In the genomic region with DNA sequence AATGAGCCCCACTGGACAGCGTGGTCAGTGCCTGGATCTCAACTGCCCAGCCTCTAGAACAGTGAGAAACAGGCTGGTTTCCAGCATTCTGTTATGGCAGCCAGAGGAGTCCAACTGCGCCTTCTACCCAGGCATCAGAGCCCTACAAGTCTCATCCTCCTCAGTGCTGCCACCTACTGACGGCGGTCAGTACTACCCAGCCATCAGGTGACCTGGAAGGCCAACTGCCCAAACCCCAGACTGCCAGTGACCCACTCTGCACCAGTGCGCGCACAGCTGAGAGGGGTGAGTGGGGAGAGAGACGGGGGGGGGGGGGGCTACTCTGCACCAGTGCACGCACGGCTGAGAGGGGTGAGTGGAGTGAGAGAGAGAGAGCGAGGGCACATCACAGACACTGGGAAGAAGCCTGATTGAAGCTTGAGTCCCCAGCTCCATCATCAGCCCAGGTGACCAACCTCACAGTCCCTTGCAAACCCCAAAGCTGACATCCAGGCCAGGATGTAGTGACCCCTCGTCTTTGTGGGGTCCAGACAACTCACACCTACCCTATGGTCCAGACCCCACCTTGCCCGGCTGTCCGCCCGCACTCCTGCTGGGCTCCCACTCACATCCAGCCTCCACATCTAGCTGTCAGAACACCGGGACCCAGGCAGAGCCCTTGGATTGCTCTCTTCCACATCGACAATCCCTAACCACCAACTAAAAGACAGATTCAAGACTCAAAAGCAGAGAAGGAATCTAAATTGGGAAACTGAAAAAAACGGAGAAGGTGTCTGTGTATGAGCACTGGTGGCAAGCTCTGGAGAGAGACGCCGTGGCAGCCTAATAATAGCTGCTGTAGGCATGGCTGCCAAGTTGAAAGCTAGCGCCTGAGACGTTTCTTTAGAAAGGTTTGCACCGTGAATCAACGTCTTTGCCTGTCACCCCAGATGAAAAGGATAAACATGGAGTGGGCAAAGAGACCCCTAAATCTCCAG, we compare ENCODE assay signal across 8 mouse cellular contexts. TPM values are rescaled to one million over a fixed set of nuclear protein-coding genes. Genes with fewer than 3 reads are reported as not detected.
DNase-seq lines count a peak whose midpoint lies in the region; ATAC-seq and TF ChIP-seq lines count a peak whose summit lies in the region.

No protein-coding gene starts in this region.

- no peak overlapping the region for H3ac ChIP-seq in myocyte (ENCODE audit: control insufficient read depth, insufficient read length)

- no peak overlapping the region for H3K4me2 ChIP-seq in liver, embryonic 11.5 days
- H3K4me2 ChIP-seq in myocyte (ENCODE audit: low read depth) = peak overlapping the region; percentile 29
- H3K4me2 ChIP-seq in stomach, postnatal 0 days (replicated peaks; ENCODE audit: low read depth) = no peak overlapping the region; the same call in 1 of the 2 replicates

- H3K4me1 ChIP-seq in heart, adult 2 months (ENCODE audit: control insufficient read depth, insufficient read depth, low read length) = peaks cover 45% of the 10 kb centered on the region
- H3K4me1 ChIP-seq in liver, embryonic 11.5 days (replicated peaks; ENCODE audit: control insufficient read depth, insufficient read depth, low read length) = no peaks in the 10 kb centered on the region
- H3K4me1 ChIP-seq in stomach, postnatal 0 days (replicated peaks; ENCODE audit: control insufficient read depth, insufficient read depth) = no peaks in the 10 kb centered on the region

- 0 out of 2 replicates have a peak, but pooled peaks have one; percentile 18 for TF ChIP-seq POLR2A in heart, adult 2 months (IDR thresholded peaks at IDR 0.05; ENCODE audit: insufficient read depth, low read depth, low read length)
- TF ChIP-seq POLR2A in myocyte (IDR thresholded peaks at IDR 0.05; ENCODE audit: insufficient read length, low read depth) = no peak

- H3K9me3 ChIP-seq in liver, embryonic 11.5 days (ENCODE audit: control insufficient read depth, low read length) = no peaks in the 10 kb centered on the region
- H3K9me3 ChIP-seq in stomach, postnatal 0 days (ENCODE audit: control insufficient read depth, low read length) = no peaks in the 10 kb centered on the region

- H3K36me3 ChIP-seq in heart, adult 2 months (ENCODE audit: control insufficient read depth, insufficient read depth, low read length) = peaks cover 3% of the 10 kb centered on the region
- H3K36me3 ChIP-seq in liver, embryonic 11.5 days (ENCODE audit: control insufficient read depth, insufficient read depth, low read length) = peaks cover 16% of the 10 kb centered on the region
- peaks cover 17% of the 10 kb centered on the region for H3K36me3 ChIP-seq in myocyte (ENCODE audit: control insufficient read depth, insufficient read depth)
- H3K36me3 ChIP-seq in stomach, postnatal 0 days (ENCODE audit: control insufficient read depth, insufficient read depth, low read length) = peaks cover 9% of the 10 kb centered on the region; the same call in 1 of the 2 replicates

- peak; percentile 85 for TF ChIP-seq CTCF in heart, adult 2 months (IDR thresholded peaks at IDR 0.05)
- peak; percentile 88 for TF ChIP-seq CTCF in stomach, postnatal 0 days (IDR thresholded peaks at IDR 0.05; ENCODE audit: low read depth)

- TF ChIP-seq EP300 in heart, adult 2 months (IDR thresholded peaks at IDR 0.05; ENCODE audit: insufficient read depth, low read depth, low read length) = peak; percentile 74; the same call in 1 of the 2 replicates
- no peak for TF ChIP-seq EP300 in stomach, postnatal 0 days (optimal IDR thresholded peaks at IDR 0.05)

- peak; percentile 73 for DNase-seq in CD4-positive helper T cell, adult 2 months (ENCODE audit: low read depth, low spot score)
- DNase-seq in embryo, embryonic 10 days (ENCODE audit: low spot score) = peak; percentile 92
- DNase-seq in heart, adult 2 months = peak; percentile 78 to 84
- peak; percentile 78 for DNase-seq in kidney, adult 9 months
- DNase-seq in liver, embryonic 11.5 days (ENCODE audit: low spot score) = peak; percentile 74
- DNase-seq in stomach, postnatal 0 days (ENCODE audit: low spot score) = peak; percentile 90

- peak overlapping the region; percentile 38 for H3K4me3 ChIP-seq in heart, adult 2 months
- H3K4me3 ChIP-seq in liver, embryonic 11.5 days (ENCODE audit: low read depth, low read length) = no peak overlapping the region
- no peak overlapping the region for H3K4me3 ChIP-seq in myocyte
- no peak overlapping the region for H3K4me3 ChIP-seq in stomach, postnatal 0 days (ENCODE audit: low read depth, low read length)

- H3K79me2 ChIP-seq in heart, adult 2 months (replicated peaks; ENCODE audit: control insufficient read depth, insufficient read depth, low read length) = peaks cover 11% of the 10 kb centered on the region
- peaks cover 9% of the 10 kb centered on the region for H3K79me2 ChIP-seq in myocyte (ENCODE audit: control insufficient read depth, insufficient read depth)

- WGBS in heart, adult 2 months = 24% methylated on average over 23 of the region's 23 CpGs
- WGBS in liver, embryonic 11.5 days = 53% methylated on average over 23 of the region's 23 CpGs
- 37% methylated on average over 23 of the region's 23 CpGs for WGBS in stomach, postnatal 0 days

- ATAC-seq in activated CD4-positive, CD25-positive, alpha-beta regulatory T cell, adult 4 months = peak; percentile 36
- ATAC-seq in liver, embryonic 11.5 days (replicated peaks; ENCODE audit: low FRiP score) = peak; percentile 54
- peak; percentile 64 for ATAC-seq in stomach, postnatal 0 days (ENCODE audit: low FRiP score, low TSS enrichment)

- intact Hi-C loops in heart, adult 2 months (cut with DNase I) = loop anchor here (2.0 kb wide), 1 partner anchor 16 kb away; no protein-coding TSS in a partner anchor

- H3K27ac ChIP-seq in heart, adult 2 months = peak overlapping the region; percentile 80
- no peak overlapping the region for H3K27ac ChIP-seq in liver, embryonic 11.5 days (ENCODE audit: low read depth, low read length)
- peak overlapping the region; percentile 40; the same call in 1 of the 2 replicates for H3K27ac ChIP-seq in stomach, postnatal 0 days (replicated peaks)

- no peaks in the 10 kb centered on the region for H3K27me3 ChIP-seq in heart, adult 2 months (ENCODE audit: control insufficient read depth, insufficient read depth, low read length)
- no peaks in the 10 kb centered on the region for H3K27me3 ChIP-seq in liver, embryonic 11.5 days (replicated peaks; ENCODE audit: control insufficient read depth, insufficient read depth, low read length)
- no peaks in the 10 kb centered on the region for H3K27me3 ChIP-seq in myocyte (ENCODE audit: control insufficient read depth, insufficient read depth, insufficient read length)
- H3K27me3 ChIP-seq in stomach, postnatal 0 days (ENCODE audit: control insufficient read depth, insufficient read depth, low read length) = no peaks in the 10 kb centered on the region

- H3K9ac ChIP-seq in heart, adult 2 months (ENCODE audit: low read depth, low read length) = peak overlapping the region; percentile 41
- no peak overlapping the region for H3K9ac ChIP-seq in liver, embryonic 11.5 days (ENCODE audit: low read depth, low read length)
- no peak overlapping the region for H3K9ac ChIP-seq in stomach, postnatal 0 days (ENCODE audit: low read length)

TF ChIP-seq in myocyte, 11 proteins besides CTCF, POLR2A, EP300 and RAD21:
- no peak for TF ChIP-seq SRF (IDR thresholded peaks at IDR 0.05; ENCODE audit: control insufficient read depth, insufficient read length, low read depth)
- peak in 2 of 3 experiments; percentile 30 to 42 for TF ChIP-seq MYOD1 (IDR thresholded peaks at IDR 0.05; ENCODE audit: control insufficient read depth in 1 of 3, insufficient read length in 2 of 3, low read depth in 2 of 3)
- no peak for TF ChIP-seq USF1 (IDR thresholded peaks at IDR 0.05; ENCODE audit: low read depth)
- no peak for TF ChIP-seq TCF12 (IDR thresholded peaks at IDR 0.05; ENCODE audit: insufficient read depth, poor library complexity, severe bottlenecking)
- TF ChIP-seq MYOG (IDR thresholded peaks at IDR 0.05; ENCODE audit: control insufficient read depth in 1 of 3, insufficient read depth in 1 of 3, insufficient read length in 2 of 3, low read depth in 2 of 3) = peak in 1 of 3 experiments; percentile 62

RNA-seq across cellular contexts. Expression of a gene that starts 22.6 kb away (rescaled TPM):
- 10 to 100 TPM in 1 of 2 experiments, 1 to 10 TPM in 1; 9.3 to 18.1 TPM for polyA plus RNA-seq in activated CD4-positive, CD25-positive, alpha-beta regulatory T cell, adult 4 months (2017; shearing (Covaris generic))
- 10 to 100 TPM; 38.7 to 42.9 TPM for total RNA-seq in heart, adult 2 months (2021)
- polyA plus RNA-seq in heart, adult 2 months (2012; rRNA removed) = 83.1 and 84.2 TPM in 2 replicates
- polyA plus RNA-seq in liver, embryonic 11.5 days (2014; fragmentation: Nextera tagmentation; extraction: Ambion mirVana) = 36.4 and 38.8 TPM in 2 replicates
- polyA plus RNA-seq in myocyte (2012; fragmentation: generic; extraction: Trizol) = 110 TPM
- polyA plus RNA-seq in stomach, postnatal 0 days (2015; fragmentation: Nextera tagmentation; extraction: Ambion mirVana) = 21.2 and 22.3 TPM in 2 replicates

RNA-seq across cellular contexts. Expression of a gene that starts 34.3 kb away (rescaled TPM):
- 1 to 10 TPM; 1.9 to 3.7 TPM for polyA plus RNA-seq in activated CD4-positive, CD25-positive, alpha-beta regulatory T cell, adult 4 months (2017; shearing (Covaris generic))
- total RNA-seq in heart, adult 2 months (2021) = 10 to 100 TPM in 1 of 2 experiments, 1 to 10 TPM in 1; 9.3 to 13.7 TPM
- 3.4 and 4.3 TPM in 2 replicates for polyA plus RNA-seq in heart, adult 2 months (2012; rRNA removed)
- 3.1 and 3.5 TPM in 2 replicates for polyA plus RNA-seq in liver, embryonic 11.5 days (2014; fragmentation: Nextera tagmentation; extraction: Ambion mirVana)
- polyA plus RNA-seq in myocyte (2012; fragmentation: generic; extraction: Trizol) = 15.6 TPM
- 11.4 and 11.9 TPM in 2 replicates for polyA plus RNA-seq in stomach, postnatal 0 days (2015; fragmentation: Nextera tagmentation; extraction: Ambion mirVana)

RNA-seq across cellular contexts. Expression of a gene that starts 52.6 kb away (rescaled TPM):
- 10 to 100 TPM; 10.3 to 12.3 TPM for polyA plus RNA-seq in activated CD4-positive, CD25-positive, alpha-beta regulatory T cell, adult 4 months (2017; shearing (Covaris generic))
- total RNA-seq in heart, adult 2 months (2021) = 10 to 100 TPM; 10.7 to 11.0 TPM
- polyA plus RNA-seq in heart, adult 2 months (2012; rRNA removed) = 11.7 and 14.0 TPM in 2 replicates
- polyA plus RNA-seq in liver, embryonic 11.5 days (2014; fragmentation: Nextera tagmentation; extraction: Ambion mirVana) = 27.7 and 28.1 TPM in 2 replicates
- polyA plus RNA-seq in myocyte (2012; fragmentation: generic; extraction: Trizol) = 36.3 TPM
- 8.8 and 9.4 TPM in 2 replicates for polyA plus RNA-seq in stomach, postnatal 0 days (2015; fragmentation: Nextera tagmentation; extraction: Ambion mirVana)
